16 mouse cellular contexts compared by ENCODE assay signal in the genomic region with DNA sequence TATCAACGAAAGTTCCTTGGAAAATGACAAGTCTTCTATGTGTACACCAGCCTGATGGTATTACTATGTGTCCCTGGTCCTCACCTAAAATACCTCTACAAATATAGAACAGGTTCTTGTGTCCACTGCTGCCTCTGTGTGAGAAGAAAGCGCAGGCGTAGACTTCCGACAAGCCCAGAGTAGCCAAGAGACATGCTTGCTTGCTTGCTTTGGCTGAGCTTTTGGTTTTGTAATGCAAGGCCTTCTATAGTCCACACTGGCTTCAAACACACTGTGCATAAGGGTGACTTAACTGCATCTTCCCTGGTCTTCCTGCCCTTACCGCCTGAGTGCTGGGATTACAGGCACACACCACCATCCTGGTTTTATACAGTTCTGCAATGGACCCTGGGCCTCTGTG.
"Had no signal": no experiment of that assay in that cellular context is flagged by ENCODE, and none has a peak within 500 bp of the region (broad histone marks: within the 10 kb centered on the region; RNA-seq: fewer than 3 reads in every experiment).

No protein-coding gene starts in this region.

- H3K27ac ChIP-seq: neural tube, embryonic 13.5 days; neural tube, embryonic 15.5 days; stomach, embryonic 15.5 days; stomach, postnatal 0 days had no signal

- H3K27me3 ChIP-seq: neural tube, embryonic 13.5 days; neural tube, embryonic 15.5 days; stomach, embryonic 15.5 days had no signal

- H3K9me3 ChIP-seq: neural tube, embryonic 13.5 days; neural tube, embryonic 15.5 days; stomach, embryonic 15.5 days had no signal

- H3K4me3 ChIP-seq: neural tube, embryonic 13.5 days; neural tube, embryonic 15.5 days; stomach, embryonic 15.5 days had no signal

- DNase-seq: retina, postnatal 1 day; right cerebral cortex, adult 18-20 months; right cerebral cortex, postnatal 14 days; right cerebral cortex, postnatal 25 days; right cerebral cortex, postnatal 4 days; spleen, adult 18-20 months; thymus, adult 18-20 months; thymus, adult 2 months; thymus, postnatal 14 days; thymus, postnatal 25 days; thymus, postnatal 36 days; thymus, postnatal 4 days had no signal

- H3K4me1 ChIP-seq: neural tube, embryonic 15.5 days; stomach, embryonic 15.5 days had no signal
